Mouse (Mus musculus): Measurements from ENCODE around the gene P2ry12. TPM values are rescaled to one million over a fixed set of nuclear protein-coding genes. Genes with fewer than 3 reads are reported as not detected.

The P2ry12 gene
- total and polyA plus RNA-seq, 3 experiments, result not detected

- no peak overlapping the region for H3K9ac ChIP-seq (ENCODE audit: control insufficient read depth, low read depth, low read length, poor library complexity, severe bottlenecking)
- H3K27ac ChIP-seq (ENCODE audit: control insufficient read depth, low read depth, low read length), result no peak overlapping the region
- no peaks in the 10 kb centered on the region for H3K4me1 ChIP-seq (ENCODE audit: control insufficient read depth in 1 of 2, insufficient read depth in 2 of 2, low read length in 2 of 2)
- H3K36me3 ChIP-seq (ENCODE audit: control insufficient read depth in 1 of 2, insufficient read depth in 2 of 2, low read length in 2 of 2), result no peaks in the 10 kb centered on the region
- no peaks in the 10 kb centered on the region for H3K9me3 ChIP-seq (replicated peaks; ENCODE audit: insufficient read depth, low read length)
- TF ChIP-seq HCFC1 (IDR thresholded peaks at IDR 0.05; ENCODE audit: low read depth, low read length), result no peak
- no peak for TF ChIP-seq CHD2 (IDR thresholded peaks at IDR 0.05; ENCODE audit: low read length)
- no peak for TF ChIP-seq TBP (IDR thresholded peaks at IDR 0.05; ENCODE audit: low read depth, low read length)
- TF ChIP-seq MYC (IDR thresholded peaks at IDR 0.05; ENCODE audit: low read depth, low read length), result no peak
- TF ChIP-seq MEF2A (IDR thresholded peaks at IDR 0.05; ENCODE audit: extremely low read depth, insufficient replicate concordance, low read depth, low read length, poor library complexity, severe bottlenecking), result no peak
- TF ChIP-seq RCOR1 (IDR thresholded peaks at IDR 0.05; ENCODE audit: low read depth, low read length), result no peak
- no peak overlapping the region for H3K4me3 ChIP-seq (ENCODE audit: control insufficient read depth in 1 of 2, insufficient read depth in 1 of 2, low read depth in 2 of 2, low read length in 2 of 2)
- H3K27me3 ChIP-seq (ENCODE audit: control insufficient read depth in 1 of 2, insufficient read depth in 2 of 2, low read length in 2 of 2), result no peaks in the 10 kb centered on the region
- DNase-seq (ENCODE audit: low read depth, low spot score), result no peak
- no peaks in the 10 kb centered on the region for H3K79me2 ChIP-seq (ENCODE audit: control insufficient read depth, insufficient read depth, low read length, poor library complexity)
These were observed 50.9 kb downstream of the P2ry12 start for GRCm38 (mm10) chr3:59211784-59212183.

- Histone ChIP-seq H3K4me3 (ENCODE audit: control insufficient read depth in 1 of 2, insufficient read depth in 1 of 2, low read depth in 2 of 2, low read length in 2 of 2) (no peak within 1 kb of the TSS), H3K27me3 (ENCODE audit: control insufficient read depth in 1 of 2, insufficient read depth in 2 of 2, low read length in 2 of 2) (no peaks in the 10 kb centered on the region), H3K79me2 (ENCODE audit: control insufficient read depth, insufficient read depth, low read length, poor library complexity) (no peaks in the 10 kb centered on the region), H3K4me1 (ENCODE audit: control insufficient read depth in 1 of 2, insufficient read depth in 2 of 2, low read length in 2 of 2) (no peaks in the 10 kb centered on the region), H3K36me3 (ENCODE audit: control insufficient read depth in 1 of 2, insufficient read depth in 2 of 2, low read length in 2 of 2) (no peaks in the 10 kb centered on the region), H3K9ac (ENCODE audit: control insufficient read depth, low read depth, low read length, poor library complexity, severe bottlenecking) (no peak within 1 kb of the TSS), H3K27ac (ENCODE audit: control insufficient read depth, low read depth, low read length) (no peak within 1 kb of the TSS), H3K9me3 (replicated peaks; ENCODE audit: insufficient read depth, low read length) (no peaks in the 10 kb centered on the region)
- no peak for TF ChIP-seq USF2 (IDR thresholded peaks at IDR 0.05; ENCODE audit: borderline replicate concordance in 1 of 2, insufficient read depth in 1 of 2, low read depth in 1 of 2, low read length in 2 of 2)
- TF ChIP-seq ZC3H11A (IDR thresholded peaks at IDR 0.05; ENCODE audit: low read depth, low read length), result no peak
- TF ChIP-seq ELF1 (IDR thresholded peaks at IDR 0.05; ENCODE audit: low read depth, low read length), result no peak
- no peak for TF ChIP-seq ZKSCAN1 (IDR thresholded peaks at IDR 0.05; ENCODE audit: low read depth, low read length)
- TF ChIP-seq POLR2A (IDR thresholded peaks at IDR 0.05; ENCODE audit: control insufficient read depth in 1 of 2, insufficient read depth in 1 of 2, low read depth in 1 of 2, low read length in 2 of 2, poor library complexity in 1 of 2), result no peak
- TF ChIP-seq MYC (IDR thresholded peaks at IDR 0.05; ENCODE audit: low read depth, low read length), result no peak
- TF ChIP-seq RAD21 (IDR thresholded peaks at IDR 0.05; ENCODE audit: low read depth, low read length), result no peak
- no peak for TF ChIP-seq EP300 (IDR thresholded peaks at IDR 0.05; ENCODE audit: low read depth in 1 of 2, low read length in 2 of 2)
- no peak for TF ChIP-seq MEF2A (IDR thresholded peaks at IDR 0.05; ENCODE audit: extremely low read depth, insufficient replicate concordance, low read depth, low read length, poor library complexity, severe bottlenecking)
- TF ChIP-seq ZMIZ1 (IDR thresholded peaks at IDR 0.05; ENCODE audit: low read depth, low read length), result no peak
- TF ChIP-seq CHD1 (IDR thresholded peaks at IDR 0.05; ENCODE audit: low read depth, low read length), result no peak
- TF ChIP-seq USF1 (IDR thresholded peaks at IDR 0.05; ENCODE audit: low read depth, low read length), result no peak
- TF ChIP-seq POLR2AphosphoS2 (IDR thresholded peaks at IDR 0.05; ENCODE audit: low read length), result no peak
- peak; percentile 13 for DNase-seq (ENCODE audit: low read depth, low spot score)
These were observed 51.9 kb downstream of the P2ry12 start, which contains the start of gene P2ry13 for GRCm38 (mm10) chr3:59210727-59211126. P2ry13 (minus strand) TSS chr3:59210882.
